Mouse (Mus musculus) regulatory T cell (primary cell): ENCODE results near the gene Sbp.

Experiments
- in situ Hi-C: fragments of 300-600 bp; cut with MboI, MseI; formaldehyde crosslinking; loops from one replicate; pipeline ENCODE4 v1.15.1; 2025; ENCODE audit warnings: high pct_unique_total_duplicates

The Sbp gene

DNA sequence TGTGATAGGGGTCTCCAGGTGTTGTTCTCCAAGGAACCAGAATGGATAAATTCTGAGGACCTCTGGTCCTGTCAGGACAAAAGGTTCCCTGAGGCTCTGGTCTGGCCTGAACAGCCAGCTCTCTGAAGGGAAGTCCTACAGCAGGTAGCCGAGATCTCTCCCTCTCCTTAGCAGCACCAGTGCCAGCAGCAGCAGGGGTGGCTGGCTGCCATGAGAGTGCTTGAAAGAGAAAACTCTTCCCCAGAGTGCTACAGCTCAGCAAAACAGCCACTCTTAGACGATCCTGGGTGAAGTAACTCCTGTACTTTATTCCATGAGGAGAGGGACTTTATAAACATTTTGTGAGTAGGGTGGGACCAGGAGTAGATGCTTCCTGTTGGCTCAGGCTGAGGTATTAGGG is 48.3 kb downstream of the Sbp start:
- in situ Hi-C loops = no loop called here

DNA sequence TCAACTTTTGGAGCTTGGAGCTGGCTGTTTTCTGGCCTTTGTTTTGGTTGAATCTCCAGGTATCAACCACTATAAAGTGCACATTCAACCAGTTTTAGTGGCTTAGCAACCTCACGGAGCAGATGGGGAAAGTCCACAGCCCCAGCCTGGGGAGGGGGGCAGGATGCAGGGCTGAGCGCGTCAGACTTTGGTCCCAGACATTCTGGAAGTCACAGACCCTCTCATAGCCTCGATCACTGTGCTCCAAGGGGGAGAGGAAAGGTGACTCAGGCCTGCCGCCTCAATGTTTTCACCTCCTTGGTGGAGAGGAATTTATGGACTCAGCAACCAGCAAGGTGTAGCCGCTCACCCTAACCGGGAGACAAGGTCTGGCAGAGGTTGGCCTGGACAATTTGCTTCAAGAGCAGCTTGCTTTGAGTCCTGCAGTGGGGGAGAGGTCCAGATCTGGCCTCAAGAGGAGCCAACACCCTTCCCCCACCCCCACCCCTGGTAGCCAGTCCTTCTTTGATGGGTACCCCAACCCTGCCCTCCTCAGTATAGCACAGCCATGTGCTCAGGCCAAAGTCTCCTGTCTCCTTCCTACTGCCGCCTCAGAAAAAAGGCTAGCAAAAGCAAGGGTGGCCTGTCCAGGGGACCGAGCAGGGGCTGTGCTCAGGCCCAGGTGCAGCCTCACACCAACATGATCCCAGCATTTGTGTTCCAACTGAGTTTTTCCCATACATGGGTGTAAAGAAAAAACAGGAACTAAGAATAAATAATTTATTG is 51.5 kb downstream of the Sbp start:
- in situ Hi-C loops = no loop called here

DNA sequence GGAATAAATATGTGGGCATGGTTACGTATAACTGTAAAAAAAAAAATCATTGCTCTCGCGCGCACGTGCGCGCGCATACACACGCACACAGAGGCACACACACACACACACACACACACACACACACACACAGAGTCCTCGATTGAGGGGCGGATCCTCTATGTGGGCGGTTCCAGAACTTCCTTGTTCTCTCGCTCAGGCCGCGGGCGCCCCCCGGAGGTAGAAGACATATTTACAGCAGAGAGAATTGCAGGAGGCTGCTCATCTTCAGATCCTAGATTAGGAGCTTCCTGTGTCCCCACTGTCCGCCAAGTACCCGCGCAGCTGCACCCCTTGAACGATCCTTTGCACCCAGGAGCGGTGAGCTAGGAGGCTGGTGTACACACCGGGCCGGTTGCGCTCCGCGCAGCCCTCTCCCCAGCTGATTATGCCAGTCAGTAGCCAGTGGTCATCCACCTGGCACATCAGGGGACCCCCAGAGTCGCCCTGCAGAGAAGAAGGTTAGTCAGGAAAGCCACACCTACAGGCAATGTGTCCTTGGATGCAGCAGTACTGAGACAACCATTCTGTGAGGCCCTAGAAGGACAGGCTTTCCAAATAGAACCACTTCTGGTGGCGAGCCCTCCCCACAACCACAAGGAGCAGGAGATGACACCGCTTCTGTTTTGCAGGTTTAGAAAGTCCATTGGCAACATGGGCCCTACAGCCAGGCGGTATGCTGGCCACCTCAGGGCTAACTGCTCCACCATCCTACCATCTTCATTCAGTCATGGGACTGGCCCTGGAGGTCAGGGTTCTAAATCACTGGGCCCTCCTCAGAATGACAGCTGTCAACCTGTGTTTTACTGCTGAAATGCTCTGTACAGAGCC is 52.3 kb downstream of the Sbp start:
- in situ Hi-C loops = no loop called here

DNA sequence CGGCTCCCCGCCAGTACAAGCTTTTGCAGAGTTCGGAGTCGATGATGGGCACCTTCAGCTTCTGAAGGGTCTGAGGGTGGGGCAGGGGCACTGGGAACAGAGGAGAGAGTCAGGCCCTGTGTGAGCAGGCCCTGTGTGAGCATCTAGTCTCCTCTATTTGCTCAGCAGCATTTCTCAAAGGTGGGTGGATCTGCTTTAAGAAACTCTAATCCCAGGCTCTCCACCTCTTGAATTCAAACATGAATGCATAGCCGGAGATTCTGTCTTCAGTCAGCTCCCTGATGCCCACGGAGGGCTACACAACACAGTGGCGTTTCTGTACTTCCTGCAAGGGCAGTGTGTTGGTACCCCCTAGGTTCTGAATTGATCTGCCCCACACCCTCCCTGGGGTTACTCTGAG is 53.2 kb downstream of the Sbp start:
- in situ Hi-C loops = no loop called here
